ENCODE assay signal across 10 mouse cellular contexts in genomic region chr15:78840241-78840640, GRCm38 (mm10). TPM values are rescaled to one million over a fixed set of nuclear protein-coding genes. Genes with fewer than 3 reads are reported as not detected.
DNase-seq lines count a peak whose midpoint lies in the region; ATAC-seq and TF ChIP-seq lines count a peak whose summit lies in the region.
"Had no signal": no experiment of that assay in that cellular context is flagged by ENCODE, and none has a peak within 500 bp of the region (broad histone marks: within the 10 kb centered on the region; RNA-seq: fewer than 3 reads in every experiment).

No protein-coding gene starts in this region.

- ATAC-seq in forebrain, embryonic 13.5 days, result no peak
- ATAC-seq in liver, embryonic 16.5 days (ENCODE audit: low read depth), result peak; percentile 70

- no peak overlapping the region for H3ac ChIP-seq in C2C12 (ENCODE audit: control insufficient read depth, insufficient read length, low read depth)

- no peak for TF ChIP-seq CTCF in C2C12 (IDR thresholded peaks at IDR 0.05; ENCODE audit: control insufficient read depth, insufficient read depth, insufficient read length)

- H3K4me3 ChIP-seq in forebrain, embryonic 10.5 days, result no peak overlapping the region
- H3K4me3 ChIP-seq in forebrain, embryonic 13.5 days, result no peak overlapping the region
- H3K4me3 ChIP-seq in C2C12 (ENCODE audit: insufficient read depth, poor library complexity, severe bottlenecking), result no peak overlapping the region
- H3K4me3 ChIP-seq in liver, embryonic 16.5 days (ENCODE audit: low read depth, low read length), result no peak overlapping the region

- H3K9me3 ChIP-seq in forebrain, embryonic 10.5 days, result 0 out of 2 replicates have a peak, but pooled peaks cover 5% of the 10 kb centered on the region
- no peaks in the 10 kb centered on the region for H3K9me3 ChIP-seq in forebrain, embryonic 13.5 days (replicated peaks)
- no peaks in the 10 kb centered on the region for H3K9me3 ChIP-seq in liver, embryonic 16.5 days (replicated peaks; ENCODE audit: control insufficient read depth, low read length)

- H3K79me2 ChIP-seq in C2C12 (ENCODE audit: control insufficient read depth, insufficient read depth), result peaks cover 27% of the 10 kb centered on the region

- WGBS in forebrain, embryonic 10.5 days, result 44% methylated on average over 3 of the region's 3 CpGs
- 50% methylated on average over 3 of the region's 3 CpGs for WGBS in forebrain, embryonic 13.5 days
- 37% methylated on average over 3 of the region's 3 CpGs for WGBS in liver, embryonic 16.5 days (ENCODE audit: insufficient replicate concordance)

- H3K27ac ChIP-seq in forebrain, embryonic 10.5 days, result peak overlapping the region; percentile 72; the same call in 1 of the 2 replicates
- H3K27ac ChIP-seq in forebrain, embryonic 13.5 days, result no peak overlapping the region; the same call in 1 of the 2 replicates
- H3K27ac ChIP-seq in liver, embryonic 16.5 days (ENCODE audit: low read length), result peak overlapping the region; percentile 55; the same call in 1 of the 2 replicates

- H3K79me3 ChIP-seq in C2C12 (ENCODE audit: low read depth), result peaks cover 21% of the 10 kb centered on the region

- no peak overlapping the region for H3K9ac ChIP-seq in forebrain, embryonic 13.5 days
- no peak overlapping the region for H3K9ac ChIP-seq in liver, embryonic 16.5 days (ENCODE audit: low read depth, low read length)

- H3K4me2 ChIP-seq in forebrain, embryonic 13.5 days, result no peak overlapping the region
- no peak overlapping the region for H3K4me2 ChIP-seq in liver, embryonic 16.5 days (ENCODE audit: low read depth, low read length)

- peaks cover 80% of the 10 kb centered on the region for H3K4me1 ChIP-seq in forebrain, embryonic 10.5 days
- peaks cover 45% of the 10 kb centered on the region for H3K4me1 ChIP-seq in forebrain, embryonic 13.5 days
- peaks cover 19% of the 10 kb centered on the region for H3K4me1 ChIP-seq in liver, embryonic 16.5 days (ENCODE audit: control insufficient read depth, low read depth, low read length)

- no peaks in the 10 kb centered on the region for H3K36me3 ChIP-seq in forebrain, embryonic 10.5 days (replicated peaks)
- H3K36me3 ChIP-seq in forebrain, embryonic 13.5 days (ENCODE audit: poor library complexity, severe bottlenecking), result no peaks in the 10 kb centered on the region
- no peaks in the 10 kb centered on the region for H3K36me3 ChIP-seq in C2C12 (ENCODE audit: control insufficient read depth, insufficient read depth)
- no peaks in the 10 kb centered on the region for H3K36me3 ChIP-seq in liver, embryonic 16.5 days (ENCODE audit: control insufficient read depth, insufficient read depth)

- DNase-seq in forebrain, embryonic 10.5 days (ENCODE audit: extremely low spot score, low spot score), result no peak
- DNase-seq in heart, postnatal 4 days, result peak; percentile 18
- DNase-seq in layer of hippocampus, adult 11-12 months (ENCODE audit: low spot score), result no peak
- no peak for DNase-seq in frontal cortex, postnatal 36 days (ENCODE audit: low spot score in 2 of 2)
- no peak for DNase-seq in urinary bladder, adult 2 months (ENCODE audit: low spot score)

- peaks cover 63% of the 10 kb centered on the region for H3K27me3 ChIP-seq in forebrain, embryonic 10.5 days (ENCODE audit: poor library complexity, severe bottlenecking)
- H3K27me3 ChIP-seq in forebrain, embryonic 13.5 days, result peaks cover 50% of the 10 kb centered on the region
- no peaks in the 10 kb centered on the region for H3K27me3 ChIP-seq in C2C12 (ENCODE audit: control insufficient read depth, insufficient read depth, insufficient read length)
- peaks cover 48% of the 10 kb centered on the region for H3K27me3 ChIP-seq in liver, embryonic 16.5 days (ENCODE audit: control insufficient read depth, insufficient read depth, low read depth, low read length)

TF ChIP-seq in C2C12, 6 proteins besides CTCF, POLR2A, EP300 and RAD21:
- TF ChIP-seq MYOG (IDR thresholded peaks at IDR 0.05; ENCODE audit: control insufficient read depth, extremely low read depth, insufficient read length) (no peak), USF1 (IDR thresholded peaks at IDR 0.05; ENCODE audit: low read depth) (no peak), CEBPB (IDR thresholded peaks at IDR 0.05; ENCODE audit: low read depth) (peak; percentile 68), FOSL1 (IDR thresholded peaks at IDR 0.05; ENCODE audit: insufficient read depth, low read length, poor library complexity, severe bottlenecking) (no peak), MYOD1 (IDR thresholded peaks at IDR 0.05; ENCODE audit: control insufficient read depth, insufficient read length, low read depth) (no peak)

RNA-seq across cellular contexts. Expression of gene Cdc42ep1, which starts 2.2 kb away (rescaled TPM):
- polyA plus RNA-seq in forebrain, embryonic 10.5 days (2016; fragmentation: Nextera tagmentation; extraction: Ambion mirVana), result 12.6 and 12.7 TPM in 2 replicates
- polyA plus RNA-seq in forebrain, embryonic 13.5 days (2015; fragmentation: Nextera tagmentation; extraction: Ambion mirVana), result 5.0 and 5.5 TPM in 2 replicates
- 55.2 TPM for polyA plus RNA-seq in C2C12 (2012; fragmentation: generic; extraction: Trizol)
- total RNA-seq in heart, postnatal 4 days (2021), result 10 to 100 TPM; 55.3 to 59.9 TPM
- polyA plus RNA-seq in liver, embryonic 16.5 days (2015; fragmentation: Nextera tagmentation; extraction: Ambion mirVana), result 12.1 and 13.1 TPM in 2 replicates
- 21.0 and 21.6 TPM in 2 replicates for polyA plus RNA-seq in urinary bladder, adult 2 months (2012; rRNA removed)
- total RNA-seq: granulocyte monocyte progenitor cell, adult 5-6 weeks had no signal

RNA-seq across cellular contexts. Expression of gene Lgals2, which starts 15.1 kb away (rescaled TPM):
- not detected in 2 replicates for polyA plus RNA-seq in forebrain, embryonic 10.5 days (2016; fragmentation: Nextera tagmentation; extraction: Ambion mirVana)
- polyA plus RNA-seq in forebrain, embryonic 13.5 days (2015; fragmentation: Nextera tagmentation; extraction: Ambion mirVana), result not detected in 2 replicates
- polyA plus RNA-seq in C2C12 (2012; fragmentation: generic; extraction: Trizol), result 1.3 TPM
- total RNA-seq in heart, postnatal 4 days (2021), result not detected
- polyA plus RNA-seq in liver, embryonic 16.5 days (2015; fragmentation: Nextera tagmentation; extraction: Ambion mirVana), result 9.1 and 15.8 TPM in 2 replicates
- polyA plus RNA-seq in urinary bladder, adult 2 months (2012; rRNA removed), result 1.3 and 2.1 TPM in 2 replicates
- total RNA-seq: granulocyte monocyte progenitor cell, adult 5-6 weeks; left cerebral cortex, postnatal 10 days had no signal

RNA-seq across cellular contexts. Expression of gene Gga1, which starts 36.7 kb away (rescaled TPM):
- 46.8 and 52.6 TPM in 2 replicates for polyA plus RNA-seq in forebrain, embryonic 10.5 days (2016; fragmentation: Nextera tagmentation; extraction: Ambion mirVana)
- 50.3 and 53.7 TPM in 2 replicates for polyA plus RNA-seq in forebrain, embryonic 13.5 days (2015; fragmentation: Nextera tagmentation; extraction: Ambion mirVana)
- polyA plus RNA-seq in C2C12 (2012; fragmentation: generic; extraction: Trizol), result 71.2 TPM
- 10 to 100 TPM; 47.1 to 47.6 TPM for total RNA-seq in heart, postnatal 4 days (2021)
- polyA plus RNA-seq in liver, embryonic 16.5 days (2015; fragmentation: Nextera tagmentation; extraction: Ambion mirVana), result 18.6 and 19.6 TPM in 2 replicates
- polyA plus RNA-seq in urinary bladder, adult 2 months (2012; rRNA removed), result 53.5 and 56.7 TPM in 2 replicates

RNA-seq across cellular contexts. Expression of gene Card10, which starts 37.4 kb away (rescaled TPM):
- 2.4 and 2.6 TPM in 2 replicates for polyA plus RNA-seq in forebrain, embryonic 10.5 days (2016; fragmentation: Nextera tagmentation; extraction: Ambion mirVana)
- 0.92 and 0.93 TPM in 2 replicates for polyA plus RNA-seq in forebrain, embryonic 13.5 days (2015; fragmentation: Nextera tagmentation; extraction: Ambion mirVana)
- 0.73 TPM for polyA plus RNA-seq in C2C12 (2012; fragmentation: generic; extraction: Trizol)
- total RNA-seq in heart, postnatal 4 days (2021), result 10 to 100 TPM; 15.9 to 18.8 TPM
- polyA plus RNA-seq in liver, embryonic 16.5 days (2015; fragmentation: Nextera tagmentation; extraction: Ambion mirVana), result 1.8 and 2.1 TPM in 2 replicates
- 8.6 and 9.5 TPM in 2 replicates for polyA plus RNA-seq in urinary bladder, adult 2 months (2012; rRNA removed)
- total RNA-seq: granulocyte monocyte progenitor cell, adult 5-6 weeks had no signal

RNA-seq across cellular contexts. Expression of gene Gm49510, which starts 59.2 kb away (rescaled TPM):
- 0.23 and 0.35 TPM in 2 replicates for polyA plus RNA-seq in forebrain, embryonic 10.5 days (2016; fragmentation: Nextera tagmentation; extraction: Ambion mirVana)
- 0.15 and 0.16 TPM in 2 replicates for polyA plus RNA-seq in forebrain, embryonic 13.5 days (2015; fragmentation: Nextera tagmentation; extraction: Ambion mirVana)
- 0.07 TPM for polyA plus RNA-seq in C2C12 (2012; fragmentation: generic; extraction: Trizol)
- under 1 TPM in 1 of 2 experiments, not detected in 1; 0.29 TPM for total RNA-seq in heart, postnatal 4 days (2021)
- polyA plus RNA-seq in liver, embryonic 16.5 days (2015; fragmentation: Nextera tagmentation; extraction: Ambion mirVana), result 0.18 and 0.22 TPM in 2 replicates
- 0.04 and 0.06 TPM in 2 replicates for polyA plus RNA-seq in urinary bladder, adult 2 months (2012; rRNA removed)
- total RNA-seq: left cerebral cortex, postnatal 10 days had no signal
